Mouse (Mus musculus): ENCODE data around the gene Ubqln4. TPM values are rescaled to one million over a fixed set of nuclear protein-coding genes. Genes with fewer than 3 reads are reported as not detected.

The Ubqln4 gene
- total RNA-seq (2015; ENCODE audit: low replicate concordance) = 5.4 and 7.9 TPM in 2 replicates
- 5.7 and 10.0 TPM in 2 replicates for total RNA-seq (2017; ENCODE audit: low replicate concordance)

- peak; percentile 69 for ATAC-seq (replicated peaks; ENCODE audit: low FRiP score, poor library complexity, severe bottlenecking)
Measured at GRCm38 (mm10) chr3:88553525-88553879, at the start of gene Ubqln4. Gene Ubqln4, plus strand, starts transcription at chr3:88553758.

- ATAC-seq (replicated peaks; ENCODE audit: low FRiP score, poor library complexity, severe bottlenecking) = no peak
Measured at GRCm38 (mm10) chr3:88503881-88504746, 49.4 kb upstream of the Ubqln4 start.

DNA sequence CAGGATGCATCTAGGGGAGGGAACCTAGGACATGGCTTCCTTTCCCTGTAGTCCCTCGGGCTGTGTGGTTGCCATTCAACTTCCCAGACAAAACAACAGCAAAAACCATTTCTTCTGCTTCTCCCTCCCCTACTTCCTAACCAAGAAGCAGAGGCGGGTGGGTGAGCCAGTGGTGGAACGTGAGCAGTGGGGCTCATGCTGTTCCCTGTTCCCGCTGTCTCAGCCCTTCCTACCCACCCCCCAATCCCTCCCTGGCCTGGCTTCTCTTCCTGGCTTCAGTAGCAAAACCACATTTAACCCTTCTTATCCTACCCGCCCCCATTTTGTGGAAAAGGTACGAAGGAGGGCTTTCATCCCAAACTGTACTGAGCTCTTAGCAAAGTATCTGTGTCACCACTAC lies 48.5 kb upstream of the Ubqln4 start:
- ATAC-seq (replicated peaks; ENCODE audit: low FRiP score, poor library complexity, severe bottlenecking) = no peak

DNA sequence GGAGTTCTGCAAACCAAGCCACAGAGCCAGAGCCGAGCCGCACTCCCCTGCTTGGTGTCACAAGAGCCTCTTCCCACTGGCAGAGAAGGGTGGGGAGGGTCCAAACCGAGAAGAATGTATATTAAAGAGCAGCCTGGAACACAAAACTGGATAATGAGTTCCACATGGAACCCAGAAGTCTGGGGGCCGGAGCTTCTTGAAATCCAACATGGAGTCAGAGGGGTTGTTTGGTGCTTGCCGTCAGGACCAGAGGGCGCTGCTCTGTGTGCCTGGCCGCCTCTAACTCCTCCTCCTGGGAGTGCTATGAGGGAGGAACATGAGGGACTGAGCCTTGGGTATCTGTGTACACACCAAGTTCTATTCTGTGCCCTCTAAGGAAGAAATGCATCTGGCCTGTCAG lies 47.8 kb upstream of the Ubqln4 start:
- no peak for ATAC-seq (replicated peaks; ENCODE audit: low FRiP score, poor library complexity, severe bottlenecking)

GRCm38 (mm10) chr3:88509250-88509649 lies 44.3 kb upstream of the Ubqln4 start:
- no peak for ATAC-seq (replicated peaks; ENCODE audit: low FRiP score, poor library complexity, severe bottlenecking)

DNA sequence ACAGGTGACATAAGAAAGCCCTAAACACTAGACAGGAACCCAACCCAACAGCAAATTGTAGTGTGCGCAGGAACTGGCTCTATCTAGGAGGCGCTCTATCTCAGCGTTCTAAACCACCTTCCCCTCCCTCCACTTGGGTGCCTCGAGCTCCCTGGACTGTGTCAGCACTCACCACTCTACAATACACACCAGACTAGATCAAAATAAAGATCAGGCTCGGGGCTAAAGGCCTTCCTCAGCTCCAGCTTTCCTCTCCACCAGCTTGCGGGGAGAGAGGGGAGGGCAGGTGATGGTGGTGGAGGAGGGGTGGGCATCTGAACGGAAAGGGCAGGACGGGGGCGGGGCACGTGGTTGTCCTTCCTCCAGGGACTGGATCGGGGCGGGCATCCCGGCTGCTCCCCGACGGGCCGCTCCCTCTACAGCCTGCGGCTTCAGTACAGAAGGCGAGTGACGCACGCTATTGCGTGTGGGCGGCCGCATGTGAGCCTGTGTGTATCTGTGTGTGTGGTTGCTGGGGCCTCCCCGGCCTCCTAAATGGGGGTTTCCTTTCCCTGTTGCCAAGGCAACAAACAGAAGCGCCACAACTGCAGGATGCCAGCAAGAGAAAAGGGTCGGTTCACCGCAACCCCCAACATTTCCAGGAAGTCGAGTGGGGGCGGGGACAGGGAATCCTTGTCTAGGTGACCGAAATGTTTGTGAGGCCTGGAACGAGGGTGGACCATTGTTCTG lies 43.7 kb upstream of the Ubqln4 start, which contains the start of gene Lmna:
Gene Lmna (minus strand): TSS at position 265 of the 729 bp plus-strand sequence.
- ATAC-seq (replicated peaks; ENCODE audit: low FRiP score, poor library complexity, severe bottlenecking) = peak; percentile 79

GRCm38 (mm10) chr3:88510421-88511289 lies 42.9 kb upstream of the Ubqln4 start:
- no peak for ATAC-seq (replicated peaks; ENCODE audit: low FRiP score, poor library complexity, severe bottlenecking)

DNA sequence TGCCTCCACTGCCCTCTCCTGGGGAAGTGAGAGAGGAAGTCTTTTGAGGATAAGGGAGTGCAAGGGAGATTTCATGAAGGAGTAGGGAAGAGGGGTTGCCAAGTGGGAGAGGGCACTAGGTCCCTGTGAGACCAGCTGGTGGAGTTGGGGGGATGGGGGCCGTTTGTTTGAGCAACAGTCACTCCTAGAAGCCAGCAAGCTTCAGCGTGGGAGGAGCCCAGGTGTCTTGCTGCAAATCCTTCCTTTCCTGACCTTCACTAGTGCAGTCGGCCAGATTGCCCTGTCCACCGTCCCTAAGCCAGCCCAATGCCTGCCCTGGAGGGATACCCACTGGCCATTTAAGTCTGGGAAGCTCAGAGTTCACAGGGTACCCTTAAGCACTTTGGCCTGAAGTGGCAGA lies 42.0 kb upstream of the Ubqln4 start:
- no peak for ATAC-seq (replicated peaks; ENCODE audit: low FRiP score, poor library complexity, severe bottlenecking)

- no peak for ATAC-seq (replicated peaks; ENCODE audit: low FRiP score, poor library complexity, severe bottlenecking)
Measured at GRCm38 (mm10) chr3:88512141-88512895, 41.2 kb upstream of the Ubqln4 start.

- no peak for ATAC-seq (replicated peaks; ENCODE audit: low FRiP score, poor library complexity, severe bottlenecking)
Measured at GRCm38 (mm10) chr3:88512896-88513545, 40.5 kb upstream of the Ubqln4 start.

GRCm38 (mm10) chr3:88513546-88514115 lies 39.9 kb upstream of the Ubqln4 start:
- no peak for ATAC-seq (replicated peaks; ENCODE audit: low FRiP score, poor library complexity, severe bottlenecking)

GRCm38 (mm10) chr3:88514231-88515094 lies 39.1 kb upstream of the Ubqln4 start:
- no peak for ATAC-seq (replicated peaks; ENCODE audit: low FRiP score, poor library complexity, severe bottlenecking)

- no peak for ATAC-seq (replicated peaks; ENCODE audit: low FRiP score, poor library complexity, severe bottlenecking)
Measured at GRCm38 (mm10) chr3:88515095-88515386, 38.5 kb upstream of the Ubqln4 start.

DNA sequence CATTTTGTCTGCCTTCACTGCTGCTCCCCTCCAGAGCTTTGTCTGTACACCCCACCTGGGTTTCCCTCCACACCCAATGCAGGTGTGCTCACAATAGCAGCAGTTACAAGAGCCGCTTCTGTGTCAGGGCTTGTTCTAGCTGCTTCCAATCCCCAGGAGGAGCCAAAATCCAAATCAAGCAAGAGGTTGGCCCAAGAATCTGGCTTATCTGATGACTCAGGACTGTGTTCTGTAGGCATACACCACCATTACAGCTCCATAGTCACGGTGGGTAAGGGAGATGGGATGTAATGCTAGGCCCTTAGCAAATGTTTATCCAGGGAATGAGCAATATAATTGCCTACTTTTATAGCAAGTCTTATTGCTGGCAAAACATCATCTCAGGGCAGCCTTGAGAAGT lies 37.2 kb upstream of the Ubqln4 start:
- no peak for ATAC-seq (replicated peaks; ENCODE audit: low FRiP score, poor library complexity, severe bottlenecking)

DNA sequence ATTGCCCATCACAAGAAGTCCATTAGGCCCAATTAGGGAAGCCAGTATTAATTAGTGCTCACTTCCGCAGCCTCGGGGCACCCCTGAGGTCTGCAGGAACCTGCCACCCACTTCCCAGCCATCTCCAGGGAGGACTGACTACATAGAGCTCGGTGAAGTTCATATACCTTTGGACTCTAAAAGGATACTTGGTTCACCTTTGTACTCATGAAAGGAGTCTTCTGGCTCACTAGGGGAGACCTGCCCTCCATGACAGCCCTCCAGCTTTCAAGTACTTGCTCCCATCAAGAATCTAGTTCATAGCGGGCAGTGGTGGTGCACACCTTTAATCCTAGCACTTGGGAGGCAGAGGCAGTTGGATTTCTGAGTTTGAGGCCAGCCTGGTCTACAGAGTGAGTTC lies 35.1 kb upstream of the Ubqln4 start:
- no peak for ATAC-seq (replicated peaks; ENCODE audit: low FRiP score, poor library complexity, severe bottlenecking)

DNA sequence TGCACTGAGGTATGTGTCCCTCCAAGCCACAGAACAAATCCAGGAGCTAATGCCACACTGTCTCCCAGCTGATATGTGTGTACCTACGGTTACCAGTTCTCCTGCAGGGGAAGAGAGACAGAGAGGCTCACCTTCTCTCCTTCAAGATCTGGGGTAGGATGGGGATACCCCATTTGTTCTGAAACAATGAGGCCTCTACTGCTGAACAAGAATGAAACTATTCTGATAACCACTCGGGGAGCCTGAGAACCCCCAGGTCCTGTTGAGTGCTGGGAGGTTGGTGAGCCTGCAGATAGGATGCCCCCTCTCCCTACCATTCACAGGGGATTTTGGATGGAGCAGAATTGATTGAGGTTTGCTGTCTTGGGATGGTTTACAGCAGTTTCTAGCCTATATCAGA lies 33.5 kb upstream of the Ubqln4 start:
- ATAC-seq (replicated peaks; ENCODE audit: low FRiP score, poor library complexity, severe bottlenecking) = no peak

DNA sequence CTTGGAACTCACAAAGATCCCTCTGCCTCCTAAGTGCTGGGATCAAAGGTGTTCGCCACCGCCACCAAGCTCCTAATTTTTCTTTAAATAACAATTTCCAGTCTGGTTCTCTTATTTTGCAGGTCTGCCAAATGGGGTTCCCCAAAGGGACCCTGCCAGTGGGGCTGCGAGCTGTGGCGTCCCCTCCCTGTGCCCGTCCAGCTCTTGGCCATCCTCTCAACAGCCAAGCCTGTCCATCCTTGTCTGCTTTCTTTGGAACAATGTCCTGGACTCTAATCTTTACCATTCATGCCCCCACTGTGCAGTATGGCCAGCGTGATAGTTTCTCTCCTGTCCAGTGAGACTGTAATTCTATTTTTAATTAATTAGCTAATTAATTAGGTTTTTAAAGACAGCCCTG lies 32.4 kb upstream of the Ubqln4 start:
- ATAC-seq (replicated peaks; ENCODE audit: low FRiP score, poor library complexity, severe bottlenecking) = no peak

DNA sequence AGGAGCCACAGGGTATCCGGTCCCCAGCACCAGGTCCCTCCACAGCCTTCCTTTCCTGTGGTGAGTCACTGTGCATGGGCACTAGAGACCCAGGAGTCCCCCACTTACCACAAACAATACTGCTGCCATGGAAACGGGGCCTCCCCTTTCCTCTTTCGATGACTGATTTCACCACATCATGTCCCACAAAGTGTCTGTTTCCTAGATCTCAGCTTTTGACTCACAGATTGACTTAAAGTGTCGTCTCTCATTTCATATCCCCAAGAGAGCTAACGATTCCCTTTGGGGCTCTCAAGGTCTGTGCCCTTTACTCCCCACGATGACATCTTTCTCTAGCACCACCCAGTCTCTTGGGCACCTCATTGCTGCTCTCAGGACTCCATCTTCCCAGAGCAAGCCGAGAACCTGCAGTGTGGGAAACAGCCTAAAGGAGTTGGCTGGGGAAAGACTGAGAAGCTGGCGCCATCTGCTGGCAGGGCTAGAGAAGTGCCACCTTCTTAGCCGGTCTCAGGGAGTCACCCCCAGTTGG lies 31.7 kb upstream of the Ubqln4 start:
- ATAC-seq (replicated peaks; ENCODE audit: low FRiP score, poor library complexity, severe bottlenecking) = peak; percentile 81

All from erythroblast, adult 5-6 weeks (primary cell).